Mouse (Mus musculus) WW6 (cell line): ENCODE measurements around the gene 6430531B16Rik.

Experiments
- DNase-seq: peaks from one replicate; pipeline ENCODE4 v3.0.0-alpha.2; 2013; ENCODE audit warnings: low read depth, low spot score

Gene 6430531B16Rik

GRCm38 (mm10) chr7:139937810-139938209 lies 40.7 kb downstream of the 6430531B16Rik start:
- DNase-seq = no peak

GRCm38 (mm10) chr7:139937138-139937537 lies 41.4 kb downstream of the 6430531B16Rik start:
- DNase-seq = no peak

- DNase-seq = no peak
Observed at GRCm38 (mm10) chr7:139936705-139937104, 41.9 kb downstream of the 6430531B16Rik start.

GRCm38 (mm10) chr7:139930732-139931131 lies 47.8 kb downstream of the 6430531B16Rik start:
- DNase-seq = no peak
